Comparison of ENCODE assay signal across 29 mouse cellular contexts in genomic region chr6:122416347-122416746, GRCm38 (mm10).
A peak's percentile ranks its signal among the peaks of the same experiment; 100 is the strongest.
DNase-seq lines count a peak whose midpoint lies in the region; ATAC-seq and TF ChIP-seq lines count a peak whose summit lies in the region.
"Had no signal": no experiment of that assay in that cellular context is flagged by ENCODE, and none has a peak within 500 bp of the region (broad histone marks: within the 10 kb centered on the region; RNA-seq: fewer than 3 reads in every experiment).

No protein-coding gene starts in this region.

- no peak for TF ChIP-seq CTCF in hindbrain, postnatal 0 days (IDR thresholded peaks at IDR 0.05; ENCODE audit: low read depth)

- DNase-seq in hindbrain, postnatal 0 days (ENCODE audit: low spot score): peak; percentile 12
- no peak for DNase-seq in hindbrain, embryonic 11.5 days (ENCODE audit: low spot score)
- peak; percentile 64 for DNase-seq in embryonic facial prominence, embryonic 11.5 days (ENCODE audit: low spot score)
- DNase-seq in limb, embryonic 10.5 days (ENCODE audit: low spot score): no peak
- no peak for DNase-seq in embryo, embryonic 10 days (ENCODE audit: low spot score)
- DNase-seq in layer of hippocampus, postnatal 25 days (ENCODE audit: extremely low spot score in 1 of 2, low spot score in 1 of 2): no peak
- DNase-seq: adrenal gland, postnatal 25 days; cerebellum, adult 18-20 months; cerebellum, postnatal 25 days; gastrocnemius, postnatal 36 days; heart, adult 18-20 months; heart, postnatal 10 days; kidney, adult 8-10 months; kidney, postnatal 4 days; liver; lung, postnatal 36 days; retina, postnatal 1 day; right cerebral cortex, postnatal 14 days had no signal

- H3K9ac ChIP-seq in hindbrain, postnatal 0 days (replicated peaks; ENCODE audit: low read length): no peak overlapping the region
- no peak overlapping the region for H3K9ac ChIP-seq in hindbrain, embryonic 11.5 days (ENCODE audit: low read depth, low read length)
- no peak overlapping the region for H3K9ac ChIP-seq in embryonic facial prominence, embryonic 11.5 days (replicated peaks; ENCODE audit: low read length)
- no peak overlapping the region for H3K9ac ChIP-seq in limb, embryonic 15.5 days
- H3K9ac ChIP-seq: heart, embryonic 13.5 days; liver, embryonic 15.5 days; lung, embryonic 15.5 days; midbrain, embryonic 12.5 days; neural tube, embryonic 15.5 days; stomach, embryonic 15.5 days had no signal

- ATAC-seq in hindbrain, postnatal 0 days: no peak
- no peak for ATAC-seq in hindbrain, embryonic 11.5 days (ENCODE audit: low FRiP score)
- peak; percentile 58; the same call in 1 of the 2 replicates for ATAC-seq in embryonic facial prominence, embryonic 11.5 days (replicated peaks; ENCODE audit: insufficient number of reproducible peaks, low FRiP score, low TSS enrichment, low read depth)
- ATAC-seq in limb, embryonic 15.5 days (ENCODE audit: insufficient number of reproducible peaks, low FRiP score, low TSS enrichment, low read depth): no peak
- ATAC-seq: forebrain, embryonic 14.5 days; intestine, embryonic 16.5 days; Patski had no signal

- H3K4me2 ChIP-seq in hindbrain, postnatal 0 days (ENCODE audit: low read depth, low read length): no peak overlapping the region
- H3K4me2 ChIP-seq in hindbrain, embryonic 11.5 days (replicated peaks; ENCODE audit: low read depth, low read length): no peak overlapping the region
- H3K4me2 ChIP-seq in embryonic facial prominence, embryonic 11.5 days (ENCODE audit: low read depth, low read length): no peak overlapping the region
- H3K4me2 ChIP-seq in limb, embryonic 15.5 days: no peak overlapping the region
- H3K4me2 ChIP-seq: heart, embryonic 13.5 days; liver, embryonic 15.5 days; lung, embryonic 15.5 days; midbrain, embryonic 12.5 days; neural tube, embryonic 15.5 days; stomach, embryonic 15.5 days had no signal

- H3K27me3 ChIP-seq in hindbrain, postnatal 0 days (ENCODE audit: insufficient read depth, low read length): no peaks in the 10 kb centered on the region
- no peaks in the 10 kb centered on the region for H3K27me3 ChIP-seq in hindbrain, embryonic 11.5 days (ENCODE audit: control insufficient read depth, insufficient read depth, low read length)
- no peaks in the 10 kb centered on the region for H3K27me3 ChIP-seq in embryonic facial prominence, embryonic 11.5 days (ENCODE audit: control insufficient read depth, insufficient read depth, low read length)
- H3K27me3 ChIP-seq in limb, embryonic 10.5 days (ENCODE audit: low read depth, poor library complexity, severe bottlenecking): no peaks in the 10 kb centered on the region
- H3K27me3 ChIP-seq in limb, embryonic 15.5 days: no peaks in the 10 kb centered on the region
- H3K27me3 ChIP-seq: heart, embryonic 13.5 days; liver, embryonic 15.5 days; lung, embryonic 15.5 days; midbrain, embryonic 12.5 days; neural tube, embryonic 15.5 days; stomach, embryonic 15.5 days had no signal

- H3K27ac ChIP-seq in hindbrain, postnatal 0 days: no peak overlapping the region
- no peak overlapping the region for H3K27ac ChIP-seq in hindbrain, embryonic 11.5 days (ENCODE audit: low read depth, low read length)
- H3K27ac ChIP-seq in embryonic facial prominence, embryonic 11.5 days (replicated peaks; ENCODE audit: low read depth, low read length): no peak overlapping the region
- peak overlapping the region; percentile 50 for H3K27ac ChIP-seq in limb, embryonic 10.5 days
- H3K27ac ChIP-seq in limb, embryonic 15.5 days: 0 out of 2 replicates have a peak overlapping the region, but pooled peaks have one; percentile 5
- H3K27ac ChIP-seq: heart, embryonic 13.5 days; kidney, postnatal 0 days; liver, embryonic 15.5 days; lung, embryonic 15.5 days; midbrain, embryonic 12.5 days; neural tube, embryonic 15.5 days; stomach, embryonic 15.5 days had no signal

- H3K4me3 ChIP-seq in hindbrain, postnatal 0 days (ENCODE audit: low read length): no peak overlapping the region
- H3K4me3 ChIP-seq in hindbrain, embryonic 11.5 days (ENCODE audit: low read depth, low read length): no peak overlapping the region
- no peak overlapping the region for H3K4me3 ChIP-seq in embryonic facial prominence, embryonic 11.5 days (ENCODE audit: low read depth, low read length)
- no peak overlapping the region for H3K4me3 ChIP-seq in limb, embryonic 10.5 days
- H3K4me3 ChIP-seq in limb, embryonic 15.5 days: no peak overlapping the region
- H3K4me3 ChIP-seq: heart, embryonic 13.5 days; liver, embryonic 15.5 days; lung, embryonic 15.5 days; midbrain, embryonic 12.5 days; neural tube, embryonic 15.5 days; stomach, embryonic 15.5 days had no signal

- WGBS in hindbrain, postnatal 0 days: 37% methylated on average over 4 of the region's 4 CpGs
- 58% methylated on average over 4 of the region's 4 CpGs for WGBS in hindbrain, embryonic 11.5 days
- WGBS in embryonic facial prominence, embryonic 11.5 days: 42% methylated on average over 4 of the region's 4 CpGs
- 28% methylated on average over 4 of the region's 4 CpGs for WGBS in limb, embryonic 10.5 days
- 18% methylated on average over 4 of the region's 4 CpGs for WGBS in limb, embryonic 15.5 days

- H3K36me3 ChIP-seq in hindbrain, postnatal 0 days (ENCODE audit: insufficient read depth, low read length): no peaks in the 10 kb centered on the region
- no peaks in the 10 kb centered on the region for H3K36me3 ChIP-seq in hindbrain, embryonic 11.5 days (ENCODE audit: control insufficient read depth, insufficient read depth, low read length)
- H3K36me3 ChIP-seq in embryonic facial prominence, embryonic 11.5 days (replicated peaks; ENCODE audit: control insufficient read depth, insufficient read depth, low read depth, low read length): no peaks in the 10 kb centered on the region
- no peaks in the 10 kb centered on the region for H3K36me3 ChIP-seq in limb, embryonic 10.5 days
- H3K36me3 ChIP-seq in limb, embryonic 15.5 days: no peaks in the 10 kb centered on the region
- H3K36me3 ChIP-seq: heart, embryonic 13.5 days; liver, embryonic 15.5 days; lung, embryonic 15.5 days; midbrain, embryonic 12.5 days; neural tube, embryonic 15.5 days; stomach, embryonic 15.5 days had no signal

- no peaks in the 10 kb centered on the region for H3K9me3 ChIP-seq in hindbrain, postnatal 0 days (ENCODE audit: low read length)
- H3K9me3 ChIP-seq in hindbrain, embryonic 11.5 days (ENCODE audit: control insufficient read depth, low read length): no peaks in the 10 kb centered on the region
- no peaks in the 10 kb centered on the region for H3K9me3 ChIP-seq in embryonic facial prominence, embryonic 11.5 days (replicated peaks; ENCODE audit: control insufficient read depth, low read length)
- no peaks in the 10 kb centered on the region for H3K9me3 ChIP-seq in limb, embryonic 10.5 days (replicated peaks)
- no peaks in the 10 kb centered on the region for H3K9me3 ChIP-seq in limb, embryonic 15.5 days
- H3K9me3 ChIP-seq: heart, embryonic 13.5 days; liver, embryonic 15.5 days; lung, embryonic 15.5 days; midbrain, embryonic 12.5 days; neural tube, embryonic 15.5 days; stomach, embryonic 15.5 days had no signal

- no peaks in the 10 kb centered on the region for H3K4me1 ChIP-seq in hindbrain, postnatal 0 days (ENCODE audit: insufficient read depth, low read length)
- H3K4me1 ChIP-seq in hindbrain, embryonic 11.5 days (replicated peaks; ENCODE audit: control insufficient read depth, insufficient read depth, low read length): no peaks in the 10 kb centered on the region
- no peaks in the 10 kb centered on the region for H3K4me1 ChIP-seq in embryonic facial prominence, embryonic 11.5 days (ENCODE audit: control insufficient read depth, insufficient read depth, low read length)
- peaks cover 34% of the 10 kb centered on the region for H3K4me1 ChIP-seq in limb, embryonic 10.5 days
- 0 out of 2 replicates have a peak, but pooled peaks cover 5% of the 10 kb centered on the region for H3K4me1 ChIP-seq in limb, embryonic 15.5 days
- H3K4me1 ChIP-seq: heart, embryonic 13.5 days; liver, embryonic 15.5 days; lung, embryonic 15.5 days; midbrain, embryonic 12.5 days; stomach, embryonic 15.5 days had no signal

Comparison
In these comparisons a context has a peak if more than half of its experiments do, and no peak if none do; other contexts are left out.
1. DNase-seq: peak in hindbrain, postnatal 0 days (single experiment) and embryonic facial prominence, embryonic 11.5 days (single experiment); none in hindbrain, embryonic 11.5 days (single experiment), limb, embryonic 10.5 days (single experiment), embryo, embryonic 10 days (single experiment) and layer of hippocampus, postnatal 25 days (0 of 2).
2. H3K27ac ChIP-seq: peak in limb, embryonic 10.5 days (single experiment) and limb, embryonic 15.5 days (single experiment); none in hindbrain, postnatal 0 days (single experiment), hindbrain, embryonic 11.5 days (single experiment) and embryonic facial prominence, embryonic 11.5 days (single experiment).